Mouse (Mus musculus) intestine, postnatal 0 days (tissue): ENCODE measurements at regions not wholly inside any gene's neighbourhood (a gene's known extent, or its start where the extent isn't known, plus 50 kb on each side); places are given as distances from the start of the nearest gene placed in this dataset.

Experiments used
- ATAC-seq: fragments of 200-750 bp; cut with Nextera tagmentation; 2 replicates; pipeline ENCODE4 v1.8.0; 2017; ENCODE audit warnings: mild to moderate bottlenecking, moderate TSS enrichment, moderate library complexity
- H3K27ac ChIP-seq: fragments of 300-500 bp; sonication (generic); 2 replicates; pipeline ENCODE4 v1.5.1; 2014; ENCODE audit warnings: mild to moderate bottlenecking, low read depth, low read length, moderate library complexity
- H3K27me3 ChIP-seq: fragments of 300-500 bp; sonication (generic); replicated peaks from 2 replicates; pipeline ENCODE4 v1.6.1; 2014; ENCODE audit warnings: low read length, mixed read lengths; ENCODE audit not compliant: control insufficient read depth, insufficient read depth
- H3K36me3 ChIP-seq: fragments of 300-500 bp; sonication (generic); 2 replicates; pipeline ENCODE4 v1.6.1; 2014; ENCODE audit warnings: mild to moderate bottlenecking, moderate library complexity; ENCODE audit not compliant: control insufficient read depth, insufficient read depth
- H3K4me1 ChIP-seq: fragments of 300-500 bp; sonication (generic); replicated peaks from 2 replicates; pipeline ENCODE4 v1.6.1; 2014; ENCODE audit warnings: antibody characterized with exemption, low read length, mixed read lengths; ENCODE audit not compliant: control insufficient read depth, insufficient read depth
- H3K4me2 ChIP-seq: fragments of 300-500 bp; sonication (generic); replicated peaks from 2 replicates; pipeline ENCODE4 v1.6.1; 2014; ENCODE audit warnings: low read depth, mild to moderate bottlenecking, moderate library complexity
- H3K4me3 ChIP-seq: fragments of 300-500 bp; sonication (generic); 2 replicates; pipeline ENCODE4 v1.5.1; 2014; ENCODE audit warnings: low read depth, low read length
- H3K9ac ChIP-seq: fragments of 300-500 bp; sonication (generic); 2 replicates; pipeline ENCODE4 v1.6.1; 2014; ENCODE audit warnings: mild to moderate bottlenecking, low read depth, low read length
- H3K9me3 ChIP-seq: fragments of 300-500 bp; sonication (generic); 2 replicates; pipeline ENCODE4 v1.6.1; 2016; ENCODE audit warnings: mixed run types; ENCODE audit not compliant: control insufficient read depth
- CTCF ChIP-seq: sonication (generic); IDR thresholded peaks from 2 replicates; pipeline ENCODE4 v1.5.1; 2016; ENCODE audit warnings: low read depth, mild to moderate bottlenecking, control low read depth, antibody characterized with exemption, moderate library complexity
- WGBS: fragments of 180-500 bp; shearing (Covaris S2); extraction: QIAGEN DNeasy Blood & Tissue Kit; methylation state at CpG from one replicate; pipeline ENCODE4 v1.1.7; 2014; 5-methylcytosine and 5-hydroxymethylcytosine counted together

DNA sequence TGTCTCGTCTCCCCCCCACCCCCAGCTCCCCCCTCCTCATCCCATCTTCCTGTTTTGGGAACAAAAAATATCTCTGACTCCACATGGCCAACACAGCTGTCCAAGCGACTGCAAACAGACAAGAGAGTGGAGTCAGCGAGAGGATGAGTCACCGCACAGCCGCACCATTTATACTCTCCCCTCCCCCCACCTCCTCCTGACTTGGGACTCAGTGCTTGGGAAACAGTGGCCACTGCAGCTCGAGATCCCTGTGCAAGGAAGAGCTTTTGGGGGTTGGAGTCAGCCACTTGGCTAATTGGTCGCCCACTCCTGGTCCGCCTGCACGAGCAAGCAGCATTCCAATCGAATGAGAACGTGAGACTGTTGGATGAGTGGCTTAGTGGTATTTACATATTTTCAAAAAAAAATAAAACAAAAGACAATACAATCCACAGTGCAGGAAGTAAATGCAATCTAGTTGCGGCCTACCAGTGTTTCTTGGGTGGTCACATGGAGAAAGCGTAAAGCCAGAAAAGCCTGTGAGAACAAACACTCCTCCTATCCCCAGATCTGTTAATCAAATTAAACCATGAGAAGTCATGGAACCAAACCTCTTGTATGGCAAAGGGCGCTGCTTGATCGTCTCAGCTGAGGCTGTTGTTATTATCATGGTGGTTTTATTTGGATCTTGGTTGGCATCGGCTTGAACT lies 213.7 kb downstream of the Rnf144b start:
- no peak overlapping the region for H3K9ac ChIP-seq
- H3K9me3 ChIP-seq: no peaks in the 10 kb centered on the region
- H3K27me3 ChIP-seq: no peaks in the 10 kb centered on the region
- no peak overlapping the region; the same call in 1 of the 2 replicates for H3K27ac ChIP-seq
- TF ChIP-seq CTCF: no peak
- H3K4me1 ChIP-seq: no peaks in the 10 kb centered on the region
- no peak overlapping the region for H3K4me3 ChIP-seq
- H3K36me3 ChIP-seq: no peaks in the 10 kb centered on the region
- H3K4me2 ChIP-seq: no peak overlapping the region
- WGBS: 48% methylated on average over 16 of the region's 16 CpGs
- ATAC-seq: no peak

DNA sequence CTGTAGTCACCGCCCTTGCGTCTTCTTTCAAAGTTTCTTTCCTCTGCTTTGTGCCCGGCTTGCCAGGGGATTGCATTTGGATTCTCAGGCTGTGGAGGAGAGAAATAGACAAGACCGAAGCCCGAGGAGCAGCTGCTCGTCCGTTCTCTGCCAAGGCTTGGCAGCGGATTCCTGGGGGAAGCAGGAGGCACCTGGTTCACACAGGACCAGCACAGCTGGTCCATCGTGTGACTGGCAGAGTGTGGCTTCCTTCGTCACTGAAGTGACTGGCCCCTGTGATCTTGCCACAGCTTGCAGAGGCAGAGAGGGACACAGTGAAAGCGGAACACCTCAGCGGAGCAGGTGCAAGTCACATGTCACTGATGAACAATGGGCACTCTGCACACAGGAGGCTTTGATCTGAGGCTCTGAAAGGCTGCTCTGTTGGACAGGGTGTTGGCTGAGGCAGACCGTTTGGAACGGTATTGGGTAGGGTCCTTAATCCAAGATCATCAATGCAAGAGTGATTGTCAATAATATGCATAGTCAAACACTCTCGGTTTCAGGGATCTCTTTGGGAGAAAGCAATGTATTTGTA lies 214.5 kb downstream of the Rnf144b start:
- H3K4me2 ChIP-seq: no peak overlapping the region
- no peaks in the 10 kb centered on the region for H3K9me3 ChIP-seq
- H3K27ac ChIP-seq: no peak overlapping the region
- H3K36me3 ChIP-seq: no peaks in the 10 kb centered on the region
- no peaks in the 10 kb centered on the region for H3K4me1 ChIP-seq
- no peak overlapping the region for H3K9ac ChIP-seq
- H3K27me3 ChIP-seq: no peaks in the 10 kb centered on the region
- no peak for TF ChIP-seq CTCF
- no peak for ATAC-seq
- H3K4me3 ChIP-seq: no peak overlapping the region
- WGBS: 77% methylated on average over 15 of the region's 15 CpGs

GRCm38 (mm10) chr13:47339411-47339810 lies 217.0 kb downstream of the Rnf144b start:
- no peaks in the 10 kb centered on the region for H3K27me3 ChIP-seq
- TF ChIP-seq CTCF: no peak
- no peak overlapping the region for H3K27ac ChIP-seq
- no peak overlapping the region for H3K4me3 ChIP-seq
- H3K4me2 ChIP-seq: no peak overlapping the region
- 88% methylated on average over 5 of the region's 5 CpGs for WGBS
- no peaks in the 10 kb centered on the region for H3K4me1 ChIP-seq
- H3K9ac ChIP-seq: no peak overlapping the region
- no peak for ATAC-seq
- H3K36me3 ChIP-seq: no peaks in the 10 kb centered on the region
- H3K9me3 ChIP-seq: no peaks in the 10 kb centered on the region

DNA sequence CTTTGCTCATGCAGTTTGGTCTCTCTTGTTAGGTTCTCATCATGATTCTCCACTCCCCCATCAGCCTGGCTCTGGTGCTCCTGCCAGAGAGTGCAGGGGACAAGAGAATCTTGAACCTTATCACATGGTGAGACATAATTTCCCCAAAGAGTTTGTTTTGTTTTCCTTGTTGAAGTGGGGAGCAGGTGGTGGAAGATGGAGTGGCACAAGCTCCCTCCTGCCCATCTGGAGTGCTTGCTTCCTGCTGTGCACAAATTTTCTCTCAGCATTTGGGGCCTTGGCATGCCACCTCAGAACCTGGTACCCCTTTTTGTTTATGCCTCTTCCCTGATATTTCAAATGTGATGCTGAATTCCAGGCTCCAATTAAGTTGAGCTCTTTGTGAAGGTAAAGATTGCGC lies 219.9 kb downstream of the Rnf144b start:
- Histone ChIP-seq H3K36me3 (no peaks in the 10 kb centered on the region), H3K4me2 (no peak overlapping the region), H3K27ac (no peak overlapping the region), H3K9me3 (no peaks in the 10 kb centered on the region), H3K27me3 (no peaks in the 10 kb centered on the region), H3K4me1 (no peaks in the 10 kb centered on the region), H3K9ac (no peak overlapping the region), H3K4me3 (no peak overlapping the region)
- no peak for ATAC-seq
- no peak for TF ChIP-seq CTCF
- 53% methylated on average over 1 of the region's 1 CpGs for WGBS

- no peaks in the 10 kb centered on the region for H3K36me3 ChIP-seq
- H3K9me3 ChIP-seq: no peaks in the 10 kb centered on the region
- no peak overlapping the region for H3K4me2 ChIP-seq
- no peak for TF ChIP-seq CTCF
- ATAC-seq: no peak
- no peak overlapping the region for H3K27ac ChIP-seq
- H3K27me3 ChIP-seq: no peaks in the 10 kb centered on the region
- H3K4me3 ChIP-seq: no peak overlapping the region
- H3K4me1 ChIP-seq: no peaks in the 10 kb centered on the region
- WGBS: 40% methylated on average over 9 of the region's 9 CpGs
- H3K9ac ChIP-seq: no peak overlapping the region
Measured at GRCm38 (mm10) chr13:47345576-47345975, 223.1 kb downstream of the Rnf144b start.

GRCm38 (mm10) chr13:47347835-47348234 lies 225.4 kb downstream of the Rnf144b start:
- 46% methylated on average over 6 of the region's 6 CpGs for WGBS
- TF ChIP-seq CTCF: no peak
- Histone ChIP-seq H3K4me1 (no peaks in the 10 kb centered on the region), H3K36me3 (no peaks in the 10 kb centered on the region), H3K27ac (no peak overlapping the region), H3K4me2 (no peak overlapping the region), H3K9ac (no peak overlapping the region), H3K4me3 (no peak overlapping the region), H3K9me3 (no peaks in the 10 kb centered on the region), H3K27me3 (no peaks in the 10 kb centered on the region)
- peak; percentile 65 for ATAC-seq
